Mouse (Mus musculus): ENCODE data around the gene Il2rb.

The Il2rb gene

GRCm38 (mm10) chr15:78447746-78448535 lies 47.1 kb downstream of the Il2rb start:
- peak; percentile 84 to 94 for DNase-seq (ENCODE audit: low spot score in 2 of 2)

- DNase-seq (ENCODE audit: low spot score in 2 of 2) = no peak
Observed at GRCm38 (mm10) chr15:78447121-78447520, 48.0 kb downstream of the Il2rb start.

- no peak for DNase-seq (ENCODE audit: low spot score in 2 of 2)
Observed at GRCm38 (mm10) chr15:78443857-78444256, 51.2 kb downstream of the Il2rb start.

- no peak for DNase-seq (ENCODE audit: low spot score in 2 of 2)
Observed at GRCm38 (mm10) chr15:78442231-78442630, 52.8 kb downstream of the Il2rb start.

GRCm38 (mm10) chr15:78438973-78439372 lies 56.1 kb downstream of the Il2rb start:
- no peak for DNase-seq (ENCODE audit: low spot score in 2 of 2)

GRCm38 (mm10) chr15:78438505-78438904 lies 56.6 kb downstream of the Il2rb start:
- no peak for DNase-seq (ENCODE audit: low spot score in 2 of 2)

- DNase-seq (ENCODE audit: low spot score in 2 of 2) = no peak
Observed at GRCm38 (mm10) chr15:78438018-78438394, 57.1 kb downstream of the Il2rb start.

- DNase-seq (ENCODE audit: low spot score in 2 of 2) = peak in 1 of 2 experiments; percentile 51
Observed at GRCm38 (mm10) chr15:78437237-78438017, 57.6 kb downstream of the Il2rb start.

- peak; percentile 76 to 78 for DNase-seq (ENCODE audit: low spot score in 2 of 2)
Observed at GRCm38 (mm10) chr15:78436380-78437192, 58.5 kb downstream of the Il2rb start.

GRCm38 (mm10) chr15:78435681-78436080 lies 59.4 kb downstream of the Il2rb start:
- DNase-seq (ENCODE audit: low spot score in 2 of 2) = no peak

GRCm38 (mm10) chr15:78434896-78435520 lies 60.1 kb downstream of the Il2rb start:
- peak in 1 of 2 experiments; percentile 52 for DNase-seq (ENCODE audit: low spot score in 2 of 2)

GRCm38 (mm10) chr15:78431541-78432121 lies 63.4 kb downstream of the Il2rb start:
- no peak for DNase-seq (ENCODE audit: low spot score in 2 of 2)

- DNase-seq (ENCODE audit: low spot score in 2 of 2) = no peak
Observed at GRCm38 (mm10) chr15:78430874-78431273, 64.2 kb downstream of the Il2rb start.

GRCm38 (mm10) chr15:78429871-78430622 lies 65.0 kb downstream of the Il2rb start:
- no peak for DNase-seq (ENCODE audit: low spot score in 2 of 2)

Data from frontal cortex, postnatal 14 days (tissue).